Mouse (Mus musculus): ENCODE measurements around the gene Hoxc6. TPM values are rescaled to one million over a fixed set of nuclear protein-coding genes. Genes with fewer than 3 reads are reported as not detected.

The Hoxc6 gene
- polyA plus RNA-seq, 1 experiment: 0.16 TPM

- no peaks in the 10 kb centered on the region for H3K4me1 ChIP-seq (ENCODE audit: control insufficient read depth, insufficient read depth, low read length)
- no peak overlapping the region for H3K27ac ChIP-seq (ENCODE audit: insufficient read depth, low read length)
- no peak for DNase-seq
- H3K4me3 ChIP-seq (replicated peaks; ENCODE audit: insufficient read depth, low read depth, low read length): no peak overlapping the region
- TF ChIP-seq POLR2A (IDR thresholded peaks at IDR 0.05; ENCODE audit: borderline replicate concordance, insufficient read depth, low read length): no peak
- TF ChIP-seq CTCF (IDR thresholded peaks at IDR 0.05; ENCODE audit: borderline replicate concordance, insufficient read depth, low read depth, low read length): no peak
- WGBS: 10% methylated on average over 5 of the region's 5 CpGs
- H3K27me3 ChIP-seq (ENCODE audit: control insufficient read depth, insufficient read depth, low read length): peaks cover 7% of the 10 kb centered on the region; the same call in 1 of the 2 replicates
Observed at GRCm38 (mm10) chr15:103041613-103042012, 43.6 kb downstream of the Hoxc6 start.

GRCm38 (mm10) chr15:103042209-103042608, 44.2 kb downstream of the Hoxc6 start:
- no peak for DNase-seq
- Histone ChIP-seq H3K27me3 (ENCODE audit: control insufficient read depth, insufficient read depth, low read length) (peaks cover 7% of the 10 kb centered on the region; the same call in 1 of the 2 replicates), H3K4me3 (replicated peaks; ENCODE audit: insufficient read depth, low read depth, low read length) (no peak overlapping the region), H3K4me1 (ENCODE audit: control insufficient read depth, insufficient read depth, low read length) (no peaks in the 10 kb centered on the region), H3K27ac (ENCODE audit: insufficient read depth, low read length) (no peak overlapping the region)
- TF ChIP-seq CTCF (IDR thresholded peaks at IDR 0.05; ENCODE audit: borderline replicate concordance, insufficient read depth, low read depth, low read length) (no peak), POLR2A (IDR thresholded peaks at IDR 0.05; ENCODE audit: borderline replicate concordance, insufficient read depth, low read length) (no peak)
- WGBS: 4% methylated on average over 1 of the region's 1 CpGs

GRCm38 (mm10) chr15:103051670-103052069, 53.6 kb downstream of the Hoxc6 start:
- no peak overlapping the region for H3K27ac ChIP-seq (ENCODE audit: insufficient read depth, low read length)
- H3K27me3 ChIP-seq (ENCODE audit: control insufficient read depth, insufficient read depth, low read length): no peaks in the 10 kb centered on the region; the same call in 1 of the 2 replicates
- no peak overlapping the region for H3K4me3 ChIP-seq (replicated peaks; ENCODE audit: insufficient read depth, low read depth, low read length)
- no peak for TF ChIP-seq POLR2A (IDR thresholded peaks at IDR 0.05; ENCODE audit: borderline replicate concordance, insufficient read depth, low read length)
- no peak for TF ChIP-seq CTCF (IDR thresholded peaks at IDR 0.05; ENCODE audit: borderline replicate concordance, insufficient read depth, low read depth, low read length)
- WGBS: 76% methylated on average over 2 of the region's 2 CpGs
- no peak for DNase-seq
- no peaks in the 10 kb centered on the region for H3K4me1 ChIP-seq (ENCODE audit: control insufficient read depth, insufficient read depth, low read length)

GRCm38 (mm10) chr15:103053210-103053609, 55.2 kb downstream of the Hoxc6 start:
- Histone ChIP-seq H3K4me1 (ENCODE audit: control insufficient read depth, insufficient read depth, low read length) (no peaks in the 10 kb centered on the region), H3K27me3 (ENCODE audit: control insufficient read depth, insufficient read depth, low read length) (no peaks in the 10 kb centered on the region; the same call in 1 of the 2 replicates), H3K27ac (ENCODE audit: insufficient read depth, low read length) (no peak overlapping the region), H3K4me3 (replicated peaks; ENCODE audit: insufficient read depth, low read depth, low read length) (no peak overlapping the region)
- no peak for TF ChIP-seq POLR2A (IDR thresholded peaks at IDR 0.05; ENCODE audit: borderline replicate concordance, insufficient read depth, low read length)
- no peak for TF ChIP-seq CTCF (IDR thresholded peaks at IDR 0.05; ENCODE audit: borderline replicate concordance, insufficient read depth, low read depth, low read length)
- no peak for DNase-seq

- TF ChIP-seq CTCF (IDR thresholded peaks at IDR 0.05; ENCODE audit: borderline replicate concordance, insufficient read depth, low read depth, low read length) (no peak), POLR2A (IDR thresholded peaks at IDR 0.05; ENCODE audit: borderline replicate concordance, insufficient read depth, low read length) (no peak)
- no peak overlapping the region for H3K4me3 ChIP-seq (replicated peaks; ENCODE audit: insufficient read depth, low read depth, low read length)
- H3K27me3 ChIP-seq (ENCODE audit: control insufficient read depth, insufficient read depth, low read length): peaks cover 7% of the 10 kb centered on the region; the same call in 1 of the 2 replicates
- no peak overlapping the region for H3K27ac ChIP-seq (ENCODE audit: insufficient read depth, low read length)
- H3K4me1 ChIP-seq (ENCODE audit: control insufficient read depth, insufficient read depth, low read length): no peaks in the 10 kb centered on the region
- DNase-seq: no peak
- 32% methylated on average over 2 of the region's 2 CpGs for WGBS
Observed at GRCm38 (mm10) chr15:103056396-103056795, 58.3 kb downstream of the Hoxc6 start.

GRCm38 (mm10) chr15:103058715-103059114, 60.7 kb downstream of the Hoxc6 start:
- H3K27ac ChIP-seq (ENCODE audit: insufficient read depth, low read length): no peak overlapping the region
- no peak for DNase-seq

GRCm38 (mm10) chr15:103059393-103059992, 61.4 kb downstream of the Hoxc6 start:
- peaks cover 8% of the 10 kb centered on the region; the same call in 1 of the 2 replicates for H3K27me3 ChIP-seq (ENCODE audit: control insufficient read depth, insufficient read depth, low read length)
- H3K27ac ChIP-seq (ENCODE audit: insufficient read depth, low read length): no peak overlapping the region
- no peaks in the 10 kb centered on the region for H3K4me1 ChIP-seq (ENCODE audit: control insufficient read depth, insufficient read depth, low read length)
- DNase-seq: no peak
- H3K4me3 ChIP-seq (replicated peaks; ENCODE audit: insufficient read depth, low read depth, low read length): no peak overlapping the region
- 8% methylated on average over 21 of the region's 21 CpGs for WGBS
- TF ChIP-seq POLR2A (IDR thresholded peaks at IDR 0.05; ENCODE audit: borderline replicate concordance, insufficient read depth, low read length) (no peak), CTCF (IDR thresholded peaks at IDR 0.05; ENCODE audit: borderline replicate concordance, insufficient read depth, low read depth, low read length) (no peak)

More at GRCm38 (mm10) chr15:103058715-103059114, 60.7 kb downstream of the Hoxc6 start:
- Histone ChIP-seq H3K27me3 (ENCODE audit: control insufficient read depth, insufficient read depth, low read length) (peaks cover 8% of the 10 kb centered on the region; the same call in 1 of the 2 replicates), H3K4me1 (ENCODE audit: control insufficient read depth, insufficient read depth, low read length) (no peaks in the 10 kb centered on the region), H3K4me3 (replicated peaks; ENCODE audit: insufficient read depth, low read depth, low read length) (no peak overlapping the region)
- no peak for TF ChIP-seq CTCF (IDR thresholded peaks at IDR 0.05; ENCODE audit: borderline replicate concordance, insufficient read depth, low read depth, low read length)
- 11% methylated on average over 12 of the region's 12 CpGs for WGBS

GRCm38 (mm10) chr15:103060021-103060340, 61.9 kb downstream of the Hoxc6 start:
- 36% methylated on average over 11 of the region's 11 CpGs for WGBS
- Histone ChIP-seq H3K27me3 (ENCODE audit: control insufficient read depth, insufficient read depth, low read length) (peaks cover 8% of the 10 kb centered on the region; the same call in 1 of the 2 replicates), H3K27ac (ENCODE audit: insufficient read depth, low read length) (no peak overlapping the region), H3K4me1 (ENCODE audit: control insufficient read depth, insufficient read depth, low read length) (no peaks in the 10 kb centered on the region), H3K4me3 (replicated peaks; ENCODE audit: insufficient read depth, low read depth, low read length) (no peak overlapping the region)
- no peak for DNase-seq
- no peak for TF ChIP-seq CTCF (IDR thresholded peaks at IDR 0.05; ENCODE audit: borderline replicate concordance, insufficient read depth, low read depth, low read length)

Data from cerebellum, adult 2 months (tissue).